Mouse (Mus musculus) heart, postnatal 4 days (tissue): Measurements from ENCODE around the gene Klf6. TPM values are rescaled to one million over a fixed set of nuclear protein-coding genes. Genes with fewer than 3 reads are reported as not detected.

Experiments
- DNase-seq: peaks from one replicate; pipeline ENCODE4 v3.0.0; 2021
- microRNA-seq, 2 experiments: library from miRNA; unstranded; fragments of <30 nt; microRNA quantifications; one replicate each; pipeline ENCODE4 v1.2.0; 2021 to 2022
- total RNA-seq, 2 experiments: library from RNA; stranded (reverse); gene quantifications; 2 replicates each; pipeline ENCODE4 v1.2.3; 2021

Gene Klf6
- total RNA-seq, 2 experiments from 2014 or later: 62.0 to 68.7 TPM

DNA sequence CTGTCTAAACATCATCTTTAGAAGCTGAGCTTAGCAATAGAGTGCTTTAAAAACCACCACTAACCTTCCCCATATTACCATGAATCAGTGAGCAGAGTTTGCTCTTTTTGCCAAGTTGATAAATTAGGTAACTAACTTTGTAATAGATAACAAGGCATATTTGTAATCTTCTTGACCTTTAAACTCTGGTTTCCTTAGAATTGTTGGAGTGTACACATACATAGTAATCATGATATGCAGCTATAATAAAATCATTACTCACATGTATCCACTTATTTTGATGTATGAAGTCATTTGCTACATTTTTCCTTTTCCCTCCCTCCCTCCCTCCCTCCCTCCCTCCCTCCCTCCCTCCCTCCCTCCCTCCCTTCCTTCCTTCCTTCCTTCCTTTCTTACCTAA, 56.1 kb downstream of the Klf6 start:
- DNase-seq: no peak

DNA sequence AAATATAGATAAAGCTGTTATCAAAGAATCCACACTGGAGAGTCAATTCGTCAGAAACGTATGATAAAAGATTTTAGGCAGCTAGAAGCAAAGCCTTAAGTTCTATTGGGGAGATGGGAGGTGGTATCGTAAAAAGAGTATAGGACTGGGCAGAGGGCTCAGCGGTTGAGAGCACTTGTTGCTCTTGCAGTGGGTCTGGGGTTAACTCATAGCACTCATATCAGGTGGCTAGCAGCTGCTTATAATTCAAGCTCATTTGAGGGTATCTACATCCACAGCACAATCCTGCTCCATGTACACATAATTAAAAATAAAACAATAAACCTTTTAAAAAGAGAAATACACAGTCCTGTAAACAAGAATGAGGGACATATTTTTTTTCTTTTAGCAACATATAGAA, 58.7 kb downstream of the Klf6 start:
- no peak for DNase-seq

Small RNA genes within 50 kb of the gene (microRNA-seq; reads per million reads assigned to microRNA genes)
- 0 reads per million in 2 experiments for gene Gm26043
